Mouse (Mus musculus): Measurements from ENCODE around the gene Mylk2.

Mylk2 gene

GRCm38 (mm10) chr2:152911031-152911430, at the start of gene Mylk2:
Gene Mylk2, plus strand, starts transcription at chr2:152911352.
- DNase-seq (ENCODE audit: extremely low read depth, insufficient read length, low spot score), result no peak

GRCm38 (mm10) chr2:152861891-152862290, 49.3 kb upstream of the Mylk2 start:
- DNase-seq (ENCODE audit: extremely low read depth, insufficient read length, low spot score), result no peak

GRCm38 (mm10) chr2:152862638-152863037, 48.5 kb upstream of the Mylk2 start:
- no peak for DNase-seq (ENCODE audit: extremely low read depth, insufficient read length, low spot score)

- peak; percentile 50 for DNase-seq (ENCODE audit: extremely low read depth, insufficient read length, low spot score)
These were observed 47.8 kb upstream of the Mylk2 start for GRCm38 (mm10) chr2:152863346-152863745.

- no peak for DNase-seq (ENCODE audit: extremely low read depth, insufficient read length, low spot score)
These were observed 32.9 kb upstream of the Mylk2 start for GRCm38 (mm10) chr2:152878239-152878638.

- no peak for DNase-seq (ENCODE audit: extremely low read depth, insufficient read length, low spot score)
These were observed 30.3 kb upstream of the Mylk2 start for GRCm38 (mm10) chr2:152880898-152881297.

GRCm38 (mm10) chr2:152884101-152884645, 27.0 kb upstream of the Mylk2 start:
- DNase-seq (ENCODE audit: extremely low read depth, insufficient read length, low spot score), result no peak

GRCm38 (mm10) chr2:152887230-152887629, 23.9 kb upstream of the Mylk2 start:
- no peak for DNase-seq (ENCODE audit: extremely low read depth, insufficient read length, low spot score)

- DNase-seq (ENCODE audit: extremely low read depth, insufficient read length, low spot score), result no peak
These were observed 22.4 kb upstream of the Mylk2 start for GRCm38 (mm10) chr2:152888774-152889173.

- no peak for DNase-seq (ENCODE audit: extremely low read depth, insufficient read length, low spot score)
These were observed 15.3 kb upstream of the Mylk2 start for GRCm38 (mm10) chr2:152895834-152896233.

GRCm38 (mm10) chr2:152896926-152897325, 14.2 kb upstream of the Mylk2 start:
- DNase-seq (ENCODE audit: extremely low read depth, insufficient read length, low spot score), result no peak

- no peak for DNase-seq (ENCODE audit: extremely low read depth, insufficient read length, low spot score)
These were observed 12.1 kb upstream of the Mylk2 start for GRCm38 (mm10) chr2:152899011-152899410.

GRCm38 (mm10) chr2:152901296-152901695, 9.9 kb upstream of the Mylk2 start:
- no peak for DNase-seq (ENCODE audit: extremely low read depth, insufficient read length, low spot score)

- DNase-seq (ENCODE audit: extremely low read depth, insufficient read length, low spot score), result no peak
These were observed 8.5 kb upstream of the Mylk2 start for GRCm38 (mm10) chr2:152902658-152903057.

GRCm38 (mm10) chr2:152903586-152903985, 7.6 kb upstream of the Mylk2 start:
- peak; percentile 74 for DNase-seq (ENCODE audit: extremely low read depth, insufficient read length, low spot score)

- peak; percentile 88 for DNase-seq (ENCODE audit: extremely low read depth, insufficient read length, low spot score)
These were observed 7.0 kb upstream of the Mylk2 start for GRCm38 (mm10) chr2:152904127-152904643.

- peak; percentile 64 for DNase-seq (ENCODE audit: extremely low read depth, insufficient read length, low spot score)
These were observed 5.9 kb upstream of the Mylk2 start for GRCm38 (mm10) chr2:152905036-152905829.

- DNase-seq (ENCODE audit: extremely low read depth, insufficient read length, low spot score), result no peak
These were observed 4.7 kb upstream of the Mylk2 start for GRCm38 (mm10) chr2:152906274-152907037.

GRCm38 (mm10) chr2:152907114-152907943, 3.8 kb upstream of the Mylk2 start:
- peak; percentile 39 for DNase-seq (ENCODE audit: extremely low read depth, insufficient read length, low spot score)

GRCm38 (mm10) chr2:152909848-152910247, 1.3 kb upstream of the Mylk2 start:
- DNase-seq (ENCODE audit: extremely low read depth, insufficient read length, low spot score), result no peak

All from 3134 (cell line).